Mouse (Mus musculus) brain, embryonic 14.5 days (tissue): ENCODE measurements around the gene Rad51d.

Experiments used
- CTCF ChIP-seq: fragments of 200-500 bp; IDR thresholded peaks from 2 replicates; pipeline ENCODE4 v1.5.1; 2012; ENCODE audit warnings: inconsistent platforms, mild to moderate bottlenecking, moderate library complexity, borderline replicate concordance; ENCODE audit not compliant: insufficient read depth, insufficient read length; ENCODE audit errors: extremely low read depth
- POLR2A ChIP-seq: fragments of 200-500 bp; IDR thresholded peaks from 2 replicates; pipeline ENCODE4 v1.6.1; 2012; ENCODE audit warnings: mild to moderate bottlenecking, inconsistent platforms, borderline replicate concordance; ENCODE audit not compliant: poor library complexity, insufficient read depth, insufficient read length, severe bottlenecking; ENCODE audit errors: extremely low read depth

- TF ChIP-seq CTCF (no peak), POLR2A (no peak)
These were observed 9.3 kb upstream of the Rad51d start for GRCm38 (mm10) chr11:82899720-82900119.
